Mouse (Mus musculus) central nervous system, embryonic 18 days (tissue): ENCODE data around the gene Gm7951. TPM values are rescaled to one million over a fixed set of nuclear protein-coding genes. Genes with fewer than 3 reads are reported as not detected.

Source experiments
- polyA plus RNA-seq: library from polyadenylated mRNA; depleted of rRNA; stranded (reverse); fragments of >200 nt; gene quantifications from 2 replicates; pipeline ENCODE4 v1.2.3, GENCODE M21; 2012; rRNA removed

Gm7951 gene
- not detected in 2 replicates for polyA plus RNA-seq

DNA sequence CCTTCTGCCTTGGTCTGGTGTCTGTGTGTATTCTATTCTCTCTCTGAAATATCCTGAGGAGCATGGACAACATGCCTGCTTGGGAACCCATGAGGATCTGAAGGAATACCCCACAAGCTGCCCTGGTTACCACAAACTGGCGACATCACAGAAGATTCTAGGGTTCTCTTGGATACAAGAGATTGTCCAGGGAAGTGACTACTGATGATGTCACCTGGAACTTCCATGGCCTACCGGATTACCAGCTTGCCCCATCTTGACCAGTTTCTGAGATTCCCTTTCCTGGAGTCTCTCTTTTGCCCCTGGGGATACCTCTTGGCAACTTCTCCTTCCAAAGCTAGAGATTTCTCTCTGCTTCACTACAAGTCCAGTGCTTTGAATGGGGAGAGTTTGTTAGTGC, at the start of gene Gm7951:
Gene Gm7951 (minus strand): TSS at position 101 of the 400 bp plus-strand sequence.

DNA sequence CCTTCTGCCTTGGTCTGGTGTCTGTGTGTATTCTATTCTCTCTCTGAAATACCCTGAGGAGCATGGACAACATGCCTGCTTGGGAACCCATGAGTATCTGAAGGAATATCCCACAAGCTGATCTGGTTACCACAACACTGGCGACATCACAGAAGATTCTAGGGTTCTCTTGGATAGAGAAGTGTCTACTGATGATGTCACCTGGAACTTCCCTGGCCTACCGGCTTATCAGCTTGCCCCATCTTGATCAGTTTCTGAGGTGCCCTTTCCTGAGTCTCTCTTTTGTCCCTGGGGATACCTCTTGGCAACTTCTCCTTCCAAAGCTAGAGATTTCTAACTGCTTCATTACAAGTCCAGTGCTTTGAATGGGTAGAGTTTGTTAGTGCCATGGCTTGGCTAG, 45.4 kb upstream of the Gm7951 start, which contains the start of gene Gm17027:
Gene Gm17027 (minus strand): TSS at position 101 of the 400 bp plus-strand sequence.

Other genes starting within 250 kb of the Gm7951 start
- gene Gm7980, start 210.1 kb downstream of the Gm7951 start, polyA plus RNA-seq = not detected in 2 replicates
- not detected in 2 replicates for gene 1700049E17Rik1, start 192.4 kb downstream of the Gm7951 start, polyA plus RNA-seq
- gene 1700024B05Rik, start 173.4 kb downstream of the Gm7951 start, polyA plus RNA-seq = not detected in 2 replicates
- gene Gm6401, start 149.4 kb downstream of the Gm7951 start, polyA plus RNA-seq = not detected in 2 replicates
- not detected in 2 replicates for gene Gm3543, start 134.0 kb downstream of the Gm7951 start, polyA plus RNA-seq
- gene Gm17027, start 45.3 kb upstream of the Gm7951 start, polyA plus RNA-seq = not detected in 2 replicates
- not detected in 2 replicates for gene Gm3573, start 73.4 kb upstream of the Gm7951 start, polyA plus RNA-seq
- not detected in 2 replicates for gene Gm17026, start 142.7 kb upstream of the Gm7951 start, polyA plus RNA-seq
- not detected in 2 replicates for gene Gm9611, start 180.0 kb upstream of the Gm7951 start, polyA plus RNA-seq
- not detected in 2 replicates for gene Gm7995, start 192.8 kb upstream of the Gm7951 start, polyA plus RNA-seq